Mouse (Mus musculus) R1 (cell line): ENCODE measurements around the gene Serpinf1.
A peak's percentile ranks its signal among the peaks of the same experiment; 100 is the strongest.

Experiments
- DNase-seq: peaks from one replicate; pipeline ENCODE4 v3.0.0-alpha.2; 2018; ENCODE audit warnings: low read depth, low spot score

Gene Serpinf1

GRCm38 (mm10) chr11:75422013-75422792 is at the start of gene Serpinf1:
Serpinf1 (minus strand) TSS chr11:75422701.
- no peak for DNase-seq

- DNase-seq: no peak
Observed at GRCm38 (mm10) chr11:75470675-75471074, 48.2 kb upstream of the Serpinf1 start.

GRCm38 (mm10) chr11:75469261-75469660 is 46.8 kb upstream of the Serpinf1 start:
- DNase-seq: no peak

GRCm38 (mm10) chr11:75468410-75468809 is 45.9 kb upstream of the Serpinf1 start:
- DNase-seq: no peak

- peak; percentile 79 for DNase-seq
Observed at GRCm38 (mm10) chr11:75467512-75468215, 45.2 kb upstream of the Serpinf1 start.

GRCm38 (mm10) chr11:75466731-75467505 is 44.4 kb upstream of the Serpinf1 start:
- DNase-seq: peak; percentile 53

- no peak for DNase-seq
Observed at GRCm38 (mm10) chr11:75465051-75465450, 42.5 kb upstream of the Serpinf1 start.

- DNase-seq: no peak
Observed at GRCm38 (mm10) chr11:75464417-75464816, 41.9 kb upstream of the Serpinf1 start.

GRCm38 (mm10) chr11:75463624-75464023 is 41.1 kb upstream of the Serpinf1 start:
- no peak for DNase-seq

- DNase-seq: peak; percentile 98
Observed at GRCm38 (mm10) chr11:75462865-75463336, 40.4 kb upstream of the Serpinf1 start.

GRCm38 (mm10) chr11:75462253-75462783 is 39.8 kb upstream of the Serpinf1 start:
- DNase-seq: peak; percentile 86

GRCm38 (mm10) chr11:75461743-75462252 is 39.3 kb upstream of the Serpinf1 start:
- DNase-seq: no peak

GRCm38 (mm10) chr11:75460844-75461742 is 38.6 kb upstream of the Serpinf1 start, which contains the start of gene Tlcd2:
Tlcd2 (plus strand) TSS chr11:75461715.
- DNase-seq: peak; percentile 100

- peak; percentile 99 for DNase-seq
Observed at GRCm38 (mm10) chr11:75460103-75460843, 37.8 kb upstream of the Serpinf1 start.

- no peak for DNase-seq
Observed at GRCm38 (mm10) chr11:75459751-75460102, 37.2 kb upstream of the Serpinf1 start.

- DNase-seq: no peak
Observed at GRCm38 (mm10) chr11:75459141-75459711, 36.7 kb upstream of the Serpinf1 start.

- no peak for DNase-seq
Observed at GRCm38 (mm10) chr11:75458628-75459041, 36.1 kb upstream of the Serpinf1 start.

GRCm38 (mm10) chr11:75458169-75458568 is 35.7 kb upstream of the Serpinf1 start:
- DNase-seq: peak; percentile 76

GRCm38 (mm10) chr11:75456440-75456871 is 34.0 kb upstream of the Serpinf1 start:
- DNase-seq: no peak
